Mouse (Mus musculus): ENCODE measurements around the gene Btbd6.
A peak's percentile ranks its signal among the peaks of the same experiment; 100 is the strongest.

Btbd6 gene

DNA sequence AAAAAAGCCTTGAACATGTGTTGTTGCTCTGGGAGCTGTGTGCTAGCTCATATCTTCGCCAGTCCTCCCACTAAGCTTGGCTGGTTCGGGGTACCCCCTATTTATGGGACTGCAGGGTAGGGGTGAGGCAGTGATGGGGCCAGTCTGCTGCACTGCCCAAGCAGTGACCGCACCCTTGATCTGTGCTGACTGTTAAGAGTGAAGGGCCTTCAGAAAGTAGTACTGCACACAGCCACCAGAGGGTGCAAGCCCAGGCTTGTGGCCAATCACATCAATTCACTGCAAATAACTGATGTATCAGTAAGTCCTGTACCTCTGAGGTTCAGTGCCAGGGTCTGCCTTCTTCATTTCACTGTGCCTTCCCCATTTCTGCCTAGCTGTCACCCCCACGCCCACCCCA lies 20.5 kb upstream of the Btbd6 start:
- DNase-seq (ENCODE audit: low read depth), result peak; percentile 60

DNA sequence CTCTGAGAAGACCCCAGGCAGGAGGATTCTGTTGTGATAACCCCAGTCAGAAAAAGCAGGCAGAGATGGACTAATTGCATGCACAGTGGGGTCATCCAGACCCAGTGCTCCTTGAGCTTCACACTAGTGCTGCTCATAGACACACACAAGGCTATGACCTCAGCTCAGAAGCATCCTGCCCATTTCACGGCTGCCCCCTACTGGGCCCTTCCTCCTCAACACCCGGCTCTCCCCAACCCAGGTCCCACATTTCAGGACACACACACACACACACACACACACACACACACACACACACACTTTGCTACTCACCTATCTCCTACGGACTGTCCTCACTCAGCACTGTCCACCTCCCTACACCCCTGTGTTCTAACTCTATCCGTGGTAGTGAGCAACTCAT lies 18.0 kb upstream of the Btbd6 start:
- no peak for DNase-seq (ENCODE audit: low read depth)

DNA sequence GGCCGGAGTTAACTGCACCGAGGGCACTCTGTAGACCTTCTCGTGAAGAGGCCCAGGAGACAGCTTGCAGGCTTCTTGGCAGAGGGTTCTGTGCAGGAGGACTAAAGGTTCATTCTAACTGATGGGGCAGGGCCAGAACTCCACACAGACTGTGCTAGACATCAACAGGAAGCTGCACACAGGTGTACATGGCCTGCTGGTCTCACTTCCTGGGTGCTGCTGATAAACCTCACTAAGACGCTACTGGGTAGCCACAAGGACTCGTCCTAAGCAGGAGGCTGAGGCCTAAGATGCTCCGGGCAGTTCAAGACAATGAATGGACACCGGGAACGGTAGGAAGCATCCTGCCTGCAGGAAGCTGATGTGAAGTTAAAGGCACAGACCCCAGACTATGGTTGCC lies 16.9 kb upstream of the Btbd6 start:
- no peak for DNase-seq (ENCODE audit: low read depth)

DNA sequence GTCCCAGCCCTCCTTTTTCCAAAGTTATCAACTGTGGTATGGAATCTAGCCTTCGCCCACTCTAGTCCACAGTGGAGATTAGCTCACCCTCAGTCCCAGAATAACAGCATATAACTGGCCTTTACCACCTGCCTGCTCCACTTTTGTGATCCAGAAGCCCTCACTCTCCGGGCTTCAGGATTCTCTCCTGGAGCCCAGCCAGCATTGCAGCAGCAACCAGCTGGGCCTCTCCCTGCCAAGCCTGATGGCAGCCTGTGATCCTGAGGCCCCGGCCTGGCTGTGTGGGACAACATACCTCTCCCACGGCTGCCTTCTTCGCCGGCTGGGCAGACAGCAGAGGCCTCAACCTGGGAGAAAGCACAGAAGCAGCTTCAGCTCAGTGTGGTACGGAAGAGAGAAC lies 14.9 kb upstream of the Btbd6 start:
- DNase-seq (ENCODE audit: low read depth), result no peak

DNA sequence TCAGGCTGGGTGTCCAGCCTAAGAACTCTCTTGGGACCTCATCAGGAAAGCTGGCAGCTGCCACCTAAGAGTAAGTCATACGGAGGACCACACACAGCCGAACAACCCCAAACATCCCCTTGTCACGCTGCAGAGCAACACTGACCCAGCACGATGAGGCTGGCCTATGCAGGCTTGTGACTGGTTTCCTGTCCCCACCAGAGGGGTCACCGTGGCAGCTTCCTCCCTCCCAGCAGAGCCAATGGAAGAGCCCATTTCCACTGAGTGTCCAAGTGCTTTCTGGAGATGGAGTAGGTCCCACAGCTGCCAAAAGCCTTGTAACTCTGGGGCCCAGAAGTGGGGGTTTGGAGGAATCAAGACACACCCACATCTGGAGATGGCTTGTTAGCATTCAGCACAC lies 14.4 kb upstream of the Btbd6 start:
- DNase-seq (ENCODE audit: low read depth), result no peak

DNA sequence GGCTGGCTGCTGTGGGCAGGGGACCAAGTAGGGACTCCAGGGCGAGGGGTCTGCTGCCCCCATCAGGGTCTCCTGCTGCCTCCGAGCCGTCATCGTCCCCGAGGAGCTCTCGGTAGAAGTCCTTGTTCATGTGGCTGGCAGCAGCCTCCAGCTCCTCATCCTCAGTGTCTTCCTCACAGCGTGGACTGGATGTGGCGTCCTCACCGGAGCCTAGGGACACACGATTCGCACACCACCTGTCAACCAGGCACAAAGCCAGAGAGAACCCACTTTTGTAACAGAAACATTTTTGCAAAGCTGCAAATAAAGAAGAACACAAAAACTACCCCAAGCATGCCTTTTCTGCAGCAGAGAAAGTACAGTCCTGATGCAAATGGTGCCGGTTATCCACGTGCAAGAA lies 10.5 kb upstream of the Btbd6 start:
- DNase-seq (ENCODE audit: low read depth), result no peak

DNA sequence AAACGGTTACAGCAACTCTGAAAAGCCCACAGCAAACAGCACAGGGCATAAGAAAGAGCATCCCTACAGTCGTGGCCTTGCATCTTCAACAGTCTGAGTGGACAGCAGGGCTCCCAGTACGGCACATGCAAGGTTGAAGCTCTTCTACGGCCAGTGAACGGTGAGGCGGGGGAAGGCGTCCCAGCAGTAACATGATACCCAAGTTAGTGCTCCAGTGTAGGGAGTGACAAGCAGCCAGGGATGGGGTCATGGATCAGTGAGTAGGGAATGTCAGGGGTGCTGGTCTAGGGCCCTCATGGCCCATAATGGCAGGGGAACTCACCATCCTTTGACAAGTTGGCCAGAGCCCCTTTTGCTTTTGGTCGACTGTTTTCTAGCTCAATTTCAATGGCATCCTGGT lies 7.3 kb upstream of the Btbd6 start:
- DNase-seq (ENCODE audit: low read depth), result no peak

DNA sequence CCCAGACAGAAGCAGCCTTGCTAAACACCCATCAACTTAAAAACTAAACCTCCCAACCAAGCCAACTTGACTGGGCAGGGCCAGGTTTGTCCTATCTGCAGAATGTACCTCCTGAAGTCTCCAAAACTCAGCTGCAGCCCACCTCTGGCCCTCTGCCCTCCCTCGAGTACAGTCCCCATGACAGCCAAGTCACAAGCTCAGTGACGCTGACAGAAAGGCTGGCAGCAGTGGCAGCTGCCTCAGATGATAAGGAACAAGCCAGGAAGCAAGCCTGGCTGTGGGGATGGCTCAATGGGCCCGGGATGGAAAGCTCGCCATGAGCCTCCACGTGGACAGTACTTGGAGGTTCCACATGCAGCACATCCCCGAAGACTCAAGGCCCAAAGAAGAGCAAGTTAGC lies 6.7 kb upstream of the Btbd6 start:
- no peak for DNase-seq (ENCODE audit: low read depth)

DNA sequence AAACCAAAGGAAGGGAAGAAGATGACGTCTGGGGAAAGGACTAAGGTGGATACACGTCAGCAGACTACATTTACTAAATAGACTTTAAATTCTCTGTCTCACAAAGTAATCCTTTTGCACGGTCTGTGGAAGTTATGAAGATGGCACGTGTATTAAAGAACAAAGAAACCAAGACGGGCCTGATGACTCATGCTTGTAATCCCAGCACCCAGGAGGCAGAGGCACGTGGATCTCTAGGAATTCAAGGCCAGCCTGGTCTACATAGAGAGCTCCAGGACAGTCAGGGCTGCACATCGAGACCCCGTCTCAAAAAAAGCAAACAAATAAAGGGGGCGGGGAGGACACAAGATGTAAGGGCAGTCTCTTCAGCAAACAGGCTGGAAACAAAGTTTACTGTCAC lies 1.5 kb upstream of the Btbd6 start:
- no peak for DNase-seq (ENCODE audit: low read depth)

DNA sequence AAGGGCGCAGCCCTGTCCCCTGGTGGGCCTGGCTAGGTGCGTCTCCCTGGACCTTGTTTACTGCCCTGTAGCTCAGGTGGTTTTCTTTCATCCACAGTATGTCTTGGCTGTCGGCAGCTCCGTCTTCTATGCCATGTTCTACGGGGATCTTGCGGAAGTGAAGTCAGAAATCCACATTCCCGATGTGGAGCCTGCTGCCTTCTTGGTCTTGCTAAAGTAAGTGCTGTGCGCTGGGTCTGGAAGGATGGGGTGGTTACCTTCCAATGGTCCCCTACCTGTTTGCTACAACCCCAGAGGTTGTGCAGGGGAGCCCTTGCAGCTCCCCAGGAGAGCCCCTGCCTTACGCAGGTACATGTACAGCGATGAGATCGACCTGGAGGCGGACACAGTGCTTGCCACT lies 874 bp downstream of the Btbd6 start:
- no peak for DNase-seq (ENCODE audit: low read depth)

DNA sequence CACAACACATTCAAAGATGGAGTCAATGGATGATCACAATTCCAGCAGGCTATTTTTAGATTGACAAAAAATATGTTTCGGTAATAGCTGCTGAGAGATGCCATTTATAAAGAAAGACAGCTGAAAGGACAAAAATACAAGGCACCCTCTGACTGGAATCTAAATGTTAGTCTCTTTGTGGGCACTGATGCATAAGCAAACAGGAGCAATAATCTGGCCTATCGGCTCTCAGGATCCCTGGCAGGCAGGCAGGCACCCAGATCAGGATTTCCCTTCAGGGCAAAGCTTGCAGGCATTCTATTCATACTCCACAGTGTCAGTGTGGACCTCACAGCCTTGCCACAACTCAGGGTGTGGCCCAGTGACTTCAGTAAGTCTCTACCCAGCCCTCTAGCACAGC lies 5.7 kb downstream of the Btbd6 start:
- DNase-seq (ENCODE audit: low read depth), result no peak

DNA sequence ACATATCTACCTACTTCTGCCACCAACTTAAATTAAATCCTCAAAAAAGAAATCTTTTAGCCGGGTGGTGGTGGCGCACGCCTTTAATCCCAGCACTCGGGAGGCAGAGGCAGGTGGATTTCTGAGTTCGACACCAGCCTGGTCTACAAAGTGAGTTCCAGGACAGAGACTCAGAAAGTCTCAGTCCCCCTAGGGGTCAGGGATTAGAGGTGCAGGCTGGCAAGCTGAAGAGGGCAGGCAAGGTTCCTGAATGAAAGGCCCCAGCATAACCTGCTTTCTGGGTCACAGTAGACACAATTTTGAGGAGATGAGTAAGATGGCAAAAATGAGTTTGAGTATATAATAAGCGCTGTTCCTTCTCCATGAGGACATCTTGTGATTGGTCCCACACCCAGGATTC lies 9.1 kb downstream of the Btbd6 start:
- no peak for DNase-seq (ENCODE audit: low read depth)

DNA sequence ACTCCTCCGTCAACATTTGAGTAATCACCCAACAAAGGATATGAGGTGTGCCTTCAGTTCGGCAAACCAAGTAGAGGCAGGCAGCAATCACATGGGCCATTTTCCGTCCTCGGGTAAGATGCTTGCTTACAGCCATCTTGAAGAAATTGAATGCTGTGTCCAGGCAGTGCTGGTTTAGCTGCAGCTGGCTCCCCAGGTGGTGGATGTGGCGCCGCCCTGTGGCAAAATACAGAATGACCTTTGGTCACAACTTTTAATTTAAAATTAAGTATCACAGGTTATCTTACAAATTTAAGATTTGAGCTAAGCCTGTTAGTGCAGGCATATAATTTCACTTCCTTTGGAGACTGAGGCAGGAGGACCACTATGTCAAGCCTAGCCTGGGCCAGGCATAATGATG lies 11.6 kb downstream of the Btbd6 start:
- DNase-seq (ENCODE audit: low read depth), result no peak

DNA sequence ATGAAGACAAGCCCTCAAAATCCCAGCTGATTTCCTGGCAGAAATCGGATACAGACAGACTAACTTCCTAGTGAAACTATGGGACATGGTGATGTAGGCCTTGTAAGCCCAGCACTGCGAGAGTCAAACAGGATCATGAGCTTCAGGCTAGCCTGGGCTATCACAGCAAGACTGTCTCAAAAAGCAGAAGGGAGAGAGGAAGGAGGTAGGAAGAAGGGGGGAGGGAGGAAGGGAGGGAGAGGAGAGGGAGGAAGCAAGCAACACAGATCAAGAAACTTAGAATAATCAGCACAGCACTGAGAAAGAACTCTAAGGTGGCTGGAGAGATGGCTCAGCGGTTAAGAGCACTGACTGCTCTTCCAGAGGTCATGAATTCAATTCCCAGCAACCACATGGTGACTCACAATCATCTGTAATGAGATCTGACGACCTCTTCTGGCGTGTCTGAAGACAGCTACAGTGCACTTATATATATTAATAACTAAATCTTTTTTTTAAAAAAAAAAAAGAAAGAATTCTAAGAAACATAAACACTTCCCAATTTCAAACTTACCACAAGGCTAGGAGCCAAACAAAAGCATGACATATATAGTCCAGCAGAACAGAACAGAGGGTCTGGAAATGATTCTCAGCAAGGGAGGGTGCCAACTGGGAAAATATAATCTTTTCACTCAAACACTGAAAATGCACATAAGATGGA lies 14.6 kb downstream of the Btbd6 start:
- no peak for DNase-seq (ENCODE audit: low read depth)

DNA sequence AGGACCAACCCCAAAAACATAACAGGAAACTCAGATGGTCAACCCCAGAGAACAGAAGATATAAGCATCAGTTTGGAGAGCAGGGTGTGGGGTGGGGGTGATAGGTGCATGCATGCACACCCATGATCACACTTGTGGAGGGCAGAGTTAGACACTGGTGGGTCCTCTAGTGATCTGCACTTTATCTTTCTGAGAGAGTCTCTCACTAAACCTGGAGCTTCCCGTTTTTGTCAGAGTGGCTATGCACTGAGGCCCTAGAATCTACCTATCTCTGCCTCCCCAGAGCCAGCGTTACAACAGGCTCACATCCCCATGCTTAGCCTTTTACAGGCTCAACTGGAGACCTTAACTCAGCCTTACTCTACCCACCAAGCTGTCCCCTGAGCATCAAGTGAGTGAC lies 15.2 kb downstream of the Btbd6 start:
- DNase-seq (ENCODE audit: low read depth), result no peak

DNA sequence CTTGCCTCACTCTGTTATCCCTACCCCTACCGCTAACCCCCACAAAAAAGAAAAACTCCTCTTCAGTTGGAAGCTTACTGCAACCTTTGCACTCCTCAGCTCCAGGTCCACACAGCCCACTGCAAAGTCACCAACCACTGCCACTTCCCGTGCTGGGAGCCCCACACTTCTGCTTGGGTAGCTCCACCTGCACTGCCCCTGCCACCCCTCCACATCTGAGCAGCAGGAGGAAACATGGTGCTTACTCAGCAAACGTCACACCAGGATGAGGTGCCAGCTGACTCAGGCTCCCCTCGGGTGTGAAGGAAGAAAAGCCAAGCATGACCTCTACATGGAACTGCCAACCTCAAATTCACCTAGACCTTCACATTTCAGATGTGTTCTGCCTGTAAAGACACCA lies 17.9 kb downstream of the Btbd6 start:
- DNase-seq (ENCODE audit: low read depth), result no peak

DNA sequence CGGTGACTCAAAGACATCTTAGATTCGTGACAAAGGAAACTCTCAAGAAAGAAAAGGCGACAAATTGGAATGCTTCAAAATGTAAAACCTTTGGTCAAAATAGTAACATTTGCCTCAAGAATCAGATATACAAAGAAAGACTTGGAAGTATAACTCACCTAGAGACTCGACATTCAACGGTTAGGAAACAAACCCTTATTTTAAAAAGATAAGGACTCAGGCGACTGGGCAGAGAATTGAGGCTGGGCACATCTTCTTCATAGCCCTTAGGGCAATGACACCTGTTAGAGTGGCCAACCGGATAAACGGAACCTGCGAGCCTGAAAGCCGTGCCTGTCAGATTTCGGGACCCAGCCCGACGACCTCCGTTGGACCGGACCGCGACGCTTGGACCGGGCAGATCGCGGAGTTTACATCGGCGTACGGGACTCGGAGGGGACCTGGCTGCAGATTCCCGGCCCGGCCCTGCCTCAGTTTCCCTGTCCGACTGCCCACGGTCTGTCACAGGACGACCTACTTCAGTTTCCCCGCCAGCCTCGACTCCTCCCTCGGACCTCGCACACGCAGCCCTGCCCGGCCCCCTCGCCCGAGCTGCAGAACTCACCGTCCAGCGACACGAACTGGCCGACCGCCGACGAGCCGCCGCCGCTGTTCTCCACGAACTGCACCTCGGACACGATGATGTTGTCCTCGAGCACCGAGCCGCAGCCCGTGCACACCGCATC lies 23.4 kb downstream of the Btbd6 start:
- DNase-seq (ENCODE audit: low read depth), result no peak

DNA sequence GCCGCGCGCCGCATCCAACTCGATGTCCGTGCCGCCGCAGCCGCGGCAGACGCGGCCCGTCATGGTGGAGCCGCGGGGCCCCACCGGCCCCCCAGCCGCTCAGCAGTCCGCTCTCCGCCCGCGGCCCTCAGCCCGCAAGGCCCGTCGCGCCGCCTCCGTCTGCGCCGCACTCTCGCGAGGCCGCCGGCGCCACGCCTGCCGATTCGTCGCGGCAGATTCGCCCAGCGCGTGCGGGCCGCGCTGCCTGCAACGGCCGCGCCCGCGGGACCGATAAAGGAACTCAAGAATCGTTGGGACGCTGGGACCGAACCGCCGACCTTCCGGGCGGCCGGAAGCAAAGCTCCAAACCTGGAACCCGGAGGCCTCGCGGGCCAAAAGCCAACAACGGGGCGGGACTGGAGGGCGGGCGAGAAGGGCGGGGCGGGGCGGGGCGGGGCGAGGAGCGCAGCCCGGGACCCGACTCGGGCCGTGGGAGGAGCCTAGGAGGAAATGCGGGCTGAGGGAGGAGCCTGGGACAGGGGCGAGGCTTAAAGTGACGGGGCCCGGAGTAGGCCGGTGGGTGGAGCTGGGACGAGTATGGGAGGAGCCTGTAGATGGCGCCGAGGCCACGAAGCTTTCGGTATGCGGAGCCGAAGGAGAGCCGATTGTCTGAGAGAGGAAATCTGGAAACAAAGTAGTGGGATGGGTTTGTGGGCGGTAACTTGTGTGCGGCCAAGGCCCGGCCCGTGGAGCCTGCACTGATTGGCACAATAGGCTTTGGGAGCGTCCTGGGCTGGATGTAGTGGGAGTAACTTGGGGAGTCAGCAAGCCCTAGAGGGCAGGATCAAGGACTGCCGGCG lies 24.2 kb downstream of the Btbd6 start, which contains the start of gene Brf1:
Gene Brf1, minus strand, starts transcription at position 411 of the 839 bp plus-strand sequence.
- peak; percentile 92 for DNase-seq (ENCODE audit: low read depth)

DNA sequence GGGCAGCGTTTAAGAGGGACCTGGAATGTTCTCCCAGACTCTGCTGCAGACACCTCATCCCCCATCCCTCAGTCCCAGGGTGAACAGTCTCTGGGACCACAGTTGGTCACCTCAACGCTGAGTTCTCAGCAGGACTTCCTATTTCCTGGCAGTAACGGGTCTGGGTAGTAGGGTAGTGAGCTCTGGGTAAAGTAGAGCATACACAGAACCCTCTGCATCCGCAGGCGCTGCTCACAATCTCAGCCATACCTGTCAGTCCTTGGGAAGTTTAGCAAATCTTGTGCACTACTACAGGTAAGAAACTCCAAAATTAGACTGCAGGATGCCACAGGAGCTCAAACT lies 24.8 kb downstream of the Btbd6 start:
- no peak for DNase-seq (ENCODE audit: low read depth)

DNA sequence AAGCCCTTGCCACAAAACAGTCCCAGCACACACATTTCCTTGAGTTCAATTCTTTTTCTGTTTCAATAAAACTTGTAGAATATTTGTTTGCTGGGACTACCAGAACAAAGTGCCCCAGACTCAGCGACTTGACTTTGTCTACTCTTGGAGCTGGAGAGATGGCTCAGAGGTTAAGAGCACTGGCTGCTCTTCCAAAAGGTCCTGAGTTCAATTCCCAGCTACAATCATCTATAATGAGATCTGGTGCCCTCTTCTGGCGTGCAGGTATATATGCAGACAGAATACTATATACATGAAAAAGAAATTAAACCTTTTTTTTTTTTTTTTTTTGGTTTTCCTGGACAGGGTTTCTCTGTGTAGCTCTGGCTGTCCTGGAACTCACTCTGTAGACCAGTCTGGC lies 26.4 kb downstream of the Btbd6 start:
- no peak for DNase-seq (ENCODE audit: low read depth)

DNA sequence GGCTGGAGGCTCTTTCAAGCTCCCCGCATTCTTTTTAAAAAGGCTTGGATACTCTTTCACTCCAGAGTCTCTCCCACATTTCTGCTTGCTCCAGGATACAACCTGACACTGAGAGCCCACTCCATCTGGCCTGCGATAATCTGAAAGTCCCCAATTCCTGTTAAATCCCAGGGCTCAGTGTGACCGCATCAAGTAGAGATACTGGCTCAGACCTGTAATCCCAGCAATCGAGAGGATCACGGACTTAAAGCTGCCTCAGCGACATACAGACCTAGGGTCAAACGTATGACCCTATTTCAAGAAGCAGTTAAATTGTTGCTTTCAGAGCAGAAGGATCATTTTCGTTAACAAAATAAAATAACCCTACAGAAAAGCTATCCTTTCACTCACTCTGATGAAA lies 27.7 kb downstream of the Btbd6 start:
- no peak for DNase-seq (ENCODE audit: low read depth)

DNA sequence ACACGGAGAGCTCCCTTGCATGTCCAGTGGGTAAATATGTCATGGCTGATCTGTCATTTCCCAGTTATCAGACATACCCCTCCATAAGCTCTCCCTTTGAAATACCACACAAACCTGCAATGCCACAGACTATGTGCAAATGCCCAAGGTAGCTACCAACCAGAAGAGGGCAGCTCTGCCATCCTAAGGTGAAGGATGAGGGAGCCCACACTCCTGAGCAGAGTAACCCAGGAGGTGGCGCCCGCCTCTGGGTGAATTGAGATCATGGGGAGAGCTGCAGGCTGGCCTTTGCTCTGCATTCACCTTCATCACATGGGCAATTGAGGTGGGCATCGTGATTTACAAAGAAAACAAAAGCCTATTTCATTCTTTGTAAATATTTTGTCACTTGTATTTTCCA lies 28.7 kb downstream of the Btbd6 start:
- DNase-seq (ENCODE audit: low read depth), result peak; percentile 38

DNA sequence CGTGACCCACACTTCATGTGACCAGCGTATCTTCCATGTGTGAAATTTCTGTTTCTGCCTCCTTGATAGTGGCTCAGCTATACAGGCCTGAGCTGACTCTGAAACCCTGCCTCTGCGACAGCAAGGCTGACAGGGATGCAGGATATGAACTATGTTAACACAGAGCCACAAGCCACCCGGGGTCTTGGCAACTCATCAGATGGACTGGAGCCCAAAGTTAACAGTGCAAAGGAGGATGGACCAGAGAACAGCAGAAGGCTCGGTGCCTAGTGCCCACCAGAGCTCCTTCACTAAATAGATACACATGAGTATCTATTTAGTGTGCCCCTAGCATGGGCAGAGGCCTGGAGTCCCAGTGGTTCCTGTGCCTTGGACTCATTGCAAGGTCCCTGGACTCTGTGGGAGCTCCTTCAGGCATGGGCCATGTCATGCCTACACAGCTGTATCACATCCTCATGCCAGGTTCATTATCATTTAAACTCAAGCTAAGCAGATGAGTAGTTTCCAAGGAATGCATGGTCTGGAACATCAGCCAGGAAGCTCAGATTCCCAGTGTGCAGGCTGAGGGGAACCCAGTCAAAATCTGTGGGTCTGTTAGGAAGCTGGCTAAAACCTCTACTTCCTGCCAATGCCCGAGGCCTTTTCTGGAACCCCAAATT lies 35.5 kb downstream of the Btbd6 start:
- peak; percentile 30 for DNase-seq (ENCODE audit: low read depth)

Measured in fibroblast of lung, adult 2 months (primary cell).